Mouse (Mus musculus) liver, postnatal 0 days (tissue): ENCODE data around the gene Cnot10.

Experiments used
- CTCF ChIP-seq: sonication (generic); IDR thresholded peaks from 2 replicates; pipeline ENCODE4 v1.5.1; 2016; ENCODE audit warnings: antibody characterized with exemption, low read depth
- EP300 ChIP-seq: IDR thresholded peaks from 2 replicates; pipeline ENCODE4 v1.6.1; 2016; ENCODE audit warnings: antibody characterized with exemption, low read depth, mild to moderate bottlenecking

DNA sequence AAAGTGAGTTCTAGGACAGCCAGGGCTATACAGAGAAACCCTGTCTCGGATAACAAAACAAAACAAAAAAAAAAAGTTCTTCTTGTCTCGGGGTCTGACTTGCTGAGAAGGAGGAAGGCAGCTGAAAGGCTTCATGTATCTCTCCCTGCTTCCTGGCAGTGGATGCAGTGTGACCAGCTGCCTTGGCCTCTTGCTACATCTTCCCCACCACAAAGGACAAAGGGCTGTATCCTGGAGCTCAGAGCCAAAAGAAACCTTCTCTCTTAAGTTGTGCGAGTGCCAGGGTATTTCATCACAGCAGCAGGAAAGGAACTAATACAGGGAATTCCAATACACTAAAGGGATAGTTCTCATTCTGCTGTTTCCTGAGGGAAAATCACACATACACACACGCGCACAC, 38.6 kb upstream of the Cnot10 start:
- no peak for TF ChIP-seq CTCF
- no peak for TF ChIP-seq EP300
